Mouse (Mus musculus): ENCODE data around the gene Srgap3. TPM values are rescaled to one million over a fixed set of nuclear protein-coding genes. Genes with fewer than 3 reads are reported as not detected.

Gene Srgap3
- polyA plus RNA-seq, 1 experiment from 2014 or later, result 0.35 TPM

DNA sequence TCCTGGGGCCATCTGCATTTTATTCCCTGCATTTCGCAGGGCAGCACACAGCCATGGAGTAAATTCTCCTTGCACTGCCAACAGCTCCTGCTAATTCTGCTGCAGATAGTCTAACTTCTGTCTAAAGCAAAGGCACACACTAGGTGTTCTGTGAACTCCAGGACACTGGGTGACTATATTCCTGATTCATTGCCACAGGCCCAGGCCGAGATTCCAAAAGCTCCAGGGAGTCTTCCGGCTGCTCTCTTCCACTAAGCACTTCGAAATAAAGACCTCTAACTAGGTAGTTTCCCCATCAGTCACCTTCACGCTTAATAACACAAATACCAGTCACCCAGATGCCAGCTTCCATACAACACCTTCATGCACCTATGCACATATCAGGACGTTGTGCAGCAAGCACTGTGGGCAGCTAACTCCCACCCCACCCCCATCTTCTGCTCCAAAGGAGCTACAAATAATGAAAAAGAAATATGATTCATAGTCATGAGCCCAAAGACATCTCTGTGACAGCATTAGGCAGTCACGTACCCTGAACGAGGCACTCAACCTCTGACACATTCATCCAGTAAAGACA lies 26.4 kb downstream of the Srgap3 start:
- 87% methylated on average over 8 of the region's 8 CpGs for WGBS
- H3K4me3 ChIP-seq (ENCODE audit: low read depth, low read length), result no peak overlapping the region
- H3K4me2 ChIP-seq (replicated peaks; ENCODE audit: low read depth, low read length), result no peak overlapping the region
- H3K27ac ChIP-seq (ENCODE audit: low read length), result no peak overlapping the region
- DNase-seq (ENCODE audit: low spot score) (no peak), ATAC-seq (no peak)
- TF ChIP-seq EP300 (IDR thresholded peaks at IDR 0.05) (no peak), CTCF (IDR thresholded peaks at IDR 0.05) (no peak)
- H3K27me3 ChIP-seq (replicated peaks; ENCODE audit: insufficient read depth, low read length), result no peaks in the 10 kb centered on the region
- no peaks in the 10 kb centered on the region for H3K4me1 ChIP-seq (ENCODE audit: insufficient read depth, low read depth, low read length)
- no peaks in the 10 kb centered on the region for H3K9me3 ChIP-seq (ENCODE audit: low read length)
- H3K36me3 ChIP-seq (ENCODE audit: insufficient read depth, low read length), result no peaks in the 10 kb centered on the region
- H3K9ac ChIP-seq (replicated peaks; ENCODE audit: low read depth), result no peak overlapping the region

DNA sequence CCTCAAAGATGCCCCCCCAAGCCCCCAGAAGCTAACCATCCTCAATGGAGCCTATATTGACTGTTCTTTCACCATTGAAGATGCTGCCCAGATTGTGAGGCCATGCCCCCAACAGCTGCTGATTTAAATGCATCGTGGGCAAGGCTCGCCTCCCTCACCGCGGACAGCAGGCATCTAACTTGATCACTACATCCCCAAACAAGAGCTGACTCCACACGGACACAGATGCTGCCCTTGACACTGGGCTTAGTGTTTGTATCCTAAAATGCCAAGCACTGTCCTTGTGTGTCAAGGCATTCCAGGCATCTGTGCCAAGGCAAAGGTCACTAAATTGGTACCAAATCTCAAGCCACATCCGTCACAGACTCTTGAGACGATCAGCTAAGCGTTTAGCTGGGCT lies 29.3 kb downstream of the Srgap3 start:
- no peak overlapping the region for H3K4me2 ChIP-seq (replicated peaks; ENCODE audit: low read depth, low read length)
- DNase-seq (ENCODE audit: low spot score) (no peak), ATAC-seq (no peak)
- no peak overlapping the region for H3K27ac ChIP-seq (ENCODE audit: low read length)
- no peaks in the 10 kb centered on the region for H3K4me1 ChIP-seq (ENCODE audit: insufficient read depth, low read depth, low read length)
- H3K27me3 ChIP-seq (replicated peaks; ENCODE audit: insufficient read depth, low read length), result no peaks in the 10 kb centered on the region
- H3K9me3 ChIP-seq (ENCODE audit: low read length), result no peaks in the 10 kb centered on the region
- no peak overlapping the region for H3K4me3 ChIP-seq (ENCODE audit: low read depth, low read length)
- no peaks in the 10 kb centered on the region for H3K36me3 ChIP-seq (ENCODE audit: insufficient read depth, low read length)
- 88% methylated on average over 8 of the region's 8 CpGs for WGBS
- no peak overlapping the region for H3K9ac ChIP-seq (replicated peaks; ENCODE audit: low read depth)
- TF ChIP-seq EP300 (IDR thresholded peaks at IDR 0.05) (no peak), CTCF (IDR thresholded peaks at IDR 0.05) (no peak)

DNA sequence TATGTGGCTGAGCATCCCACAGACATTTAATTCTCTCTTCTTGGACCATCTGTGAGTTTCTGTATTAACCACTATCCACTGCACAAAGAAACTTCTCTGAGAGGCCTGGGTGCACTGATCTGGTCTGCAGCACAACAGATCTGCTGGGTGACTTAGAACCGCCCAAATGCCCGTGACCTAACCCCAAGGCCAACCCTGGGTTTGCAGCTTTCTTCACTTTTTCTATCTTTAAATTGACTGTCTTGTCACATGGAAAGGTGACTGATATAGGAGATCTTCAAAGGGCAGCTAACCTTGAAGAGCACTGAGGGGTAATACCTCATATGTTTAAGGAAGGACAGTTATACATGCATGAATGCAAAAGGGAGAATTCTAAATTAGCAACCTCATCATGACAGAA lies 30.8 kb downstream of the Srgap3 start:
- H3K4me3 ChIP-seq (ENCODE audit: low read depth, low read length), result no peak overlapping the region
- H3K4me1 ChIP-seq (ENCODE audit: insufficient read depth, low read depth, low read length), result no peaks in the 10 kb centered on the region
- no peak overlapping the region for H3K4me2 ChIP-seq (replicated peaks; ENCODE audit: low read depth, low read length)
- ATAC-seq (no peak), DNase-seq (ENCODE audit: low spot score) (no peak)
- H3K27ac ChIP-seq (ENCODE audit: low read length), result no peak overlapping the region
- H3K9ac ChIP-seq (replicated peaks; ENCODE audit: low read depth), result no peak overlapping the region
- WGBS, result 96% methylated on average over 2 of the region's 2 CpGs
- TF ChIP-seq EP300 (IDR thresholded peaks at IDR 0.05) (no peak), CTCF (IDR thresholded peaks at IDR 0.05) (no peak)
- H3K27me3 ChIP-seq (replicated peaks; ENCODE audit: insufficient read depth, low read length), result no peaks in the 10 kb centered on the region
- H3K9me3 ChIP-seq (ENCODE audit: low read length), result no peaks in the 10 kb centered on the region
- H3K36me3 ChIP-seq (ENCODE audit: insufficient read depth, low read length), result no peaks in the 10 kb centered on the region

DNA sequence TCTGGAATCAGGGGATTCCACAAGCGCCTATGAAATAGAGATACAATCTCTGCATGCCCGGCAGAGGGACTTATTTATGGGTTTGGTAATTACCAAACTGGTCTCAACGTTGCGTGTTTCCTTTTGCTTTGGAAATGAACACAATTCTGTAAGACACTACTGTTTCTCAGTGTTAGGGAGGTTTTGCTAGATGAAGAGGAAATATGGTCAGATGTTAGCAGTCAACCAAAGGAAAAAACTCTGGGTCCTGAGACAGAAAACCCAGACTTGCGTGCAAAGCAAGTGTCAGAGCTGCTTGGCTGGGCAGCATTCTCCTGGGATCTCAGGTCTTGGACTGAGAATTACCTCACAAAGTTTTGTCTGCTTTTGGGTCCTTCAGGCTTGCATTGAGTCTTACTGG lies 34.5 kb downstream of the Srgap3 start:
- H3K9ac ChIP-seq (replicated peaks; ENCODE audit: low read depth), result no peak overlapping the region
- H3K27ac ChIP-seq (ENCODE audit: low read length), result no peak overlapping the region
- no peaks in the 10 kb centered on the region for H3K9me3 ChIP-seq (ENCODE audit: low read length)
- no peaks in the 10 kb centered on the region for H3K27me3 ChIP-seq (replicated peaks; ENCODE audit: insufficient read depth, low read length)
- 82% methylated on average over 5 of the region's 5 CpGs for WGBS
- DNase-seq (ENCODE audit: low spot score) (no peak), ATAC-seq (no peak)
- H3K4me3 ChIP-seq (ENCODE audit: low read depth, low read length), result no peak overlapping the region
- TF ChIP-seq EP300 (IDR thresholded peaks at IDR 0.05), result no peak
- H3K4me2 ChIP-seq (replicated peaks; ENCODE audit: low read depth, low read length), result no peak overlapping the region
- no peaks in the 10 kb centered on the region for H3K4me1 ChIP-seq (ENCODE audit: insufficient read depth, low read depth, low read length)
- H3K36me3 ChIP-seq (ENCODE audit: insufficient read depth, low read length), result no peaks in the 10 kb centered on the region

DNA sequence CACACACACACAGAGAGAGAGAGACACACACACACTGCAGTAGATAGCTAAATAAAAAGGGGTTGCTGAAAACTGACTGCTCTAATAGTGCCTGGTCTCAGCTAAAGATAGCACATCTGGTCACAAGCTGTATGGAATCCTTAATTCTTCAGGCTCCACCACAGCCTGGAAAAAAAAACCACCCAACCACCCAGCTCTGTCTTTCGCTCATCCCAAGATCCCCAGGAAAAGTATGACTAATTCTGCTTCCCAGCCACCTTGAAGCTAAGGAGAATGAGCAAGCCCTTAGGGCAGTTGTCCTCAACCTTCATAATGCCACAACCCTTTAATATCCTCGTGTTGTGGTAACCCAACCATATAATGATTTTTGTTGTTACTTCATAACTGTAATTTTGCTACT lies 37.4 kb downstream of the Srgap3 start:
- DNase-seq (ENCODE audit: low spot score), result no peak
- TF ChIP-seq EP300 (IDR thresholded peaks at IDR 0.05) (no peak), CTCF (IDR thresholded peaks at IDR 0.05) (no peak)

DNA sequence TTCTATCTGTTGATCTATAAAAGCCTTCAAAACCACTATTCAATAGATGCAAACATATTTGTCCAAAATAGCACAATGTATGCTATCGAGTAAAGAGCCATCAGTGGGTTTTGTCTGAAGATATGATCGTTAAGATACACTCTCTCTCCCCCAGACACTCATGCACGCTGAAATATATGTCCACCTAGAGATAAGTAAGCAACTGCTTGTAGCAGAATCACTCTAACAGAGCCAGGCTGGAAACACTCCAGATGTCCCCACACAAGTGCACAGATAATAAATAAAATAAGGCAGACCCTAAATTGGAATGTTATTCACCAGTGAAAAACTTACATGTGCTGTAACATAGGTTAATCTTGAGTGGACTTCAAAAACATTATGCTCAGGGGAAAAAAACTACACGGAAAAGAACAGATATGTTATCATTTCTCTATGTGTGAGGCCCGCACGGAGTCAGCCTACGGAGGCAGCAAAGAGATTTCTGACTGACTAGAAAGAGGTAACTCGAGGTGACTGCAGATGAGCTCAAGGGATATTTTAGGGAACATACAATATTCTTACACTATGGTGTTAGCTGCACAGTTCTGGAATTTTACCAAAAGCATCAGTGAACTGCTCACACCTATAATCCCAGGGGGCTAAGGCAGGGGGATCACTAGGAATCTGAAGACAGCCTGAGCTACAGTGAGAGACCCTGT lies 39.0 kb downstream of the Srgap3 start:
- H3K36me3 ChIP-seq (ENCODE audit: insufficient read depth, low read length), result no peaks in the 10 kb centered on the region
- H3K4me3 ChIP-seq (ENCODE audit: low read depth, low read length), result no peak overlapping the region
- H3K4me1 ChIP-seq (ENCODE audit: insufficient read depth, low read depth, low read length), result no peaks in the 10 kb centered on the region
- H3K9me3 ChIP-seq (ENCODE audit: low read length), result no peaks in the 10 kb centered on the region
- no peak overlapping the region for H3K4me2 ChIP-seq (replicated peaks; ENCODE audit: low read depth, low read length)
- no peak overlapping the region for H3K9ac ChIP-seq (replicated peaks; ENCODE audit: low read depth)
- TF ChIP-seq CTCF (IDR thresholded peaks at IDR 0.05) (no peak), EP300 (IDR thresholded peaks at IDR 0.05) (no peak)
- no peaks in the 10 kb centered on the region for H3K27me3 ChIP-seq (replicated peaks; ENCODE audit: insufficient read depth, low read length)
- DNase-seq (ENCODE audit: low spot score) (no peak), ATAC-seq (no peak)
- no peak overlapping the region for H3K27ac ChIP-seq (ENCODE audit: low read length)
- WGBS, result 64% methylated on average over 8 of the region's 8 CpGs

More for the DNA sequence above, 37.4 kb downstream of the Srgap3 start:
- H3K4me1 ChIP-seq (ENCODE audit: insufficient read depth, low read depth, low read length), result no peaks in the 10 kb centered on the region
- no peaks in the 10 kb centered on the region for H3K27me3 ChIP-seq (replicated peaks; ENCODE audit: insufficient read depth, low read length)
- 76% methylated on average over 2 of the region's 2 CpGs for WGBS
- H3K4me3 ChIP-seq (ENCODE audit: low read depth, low read length), result no peak overlapping the region
- H3K9me3 ChIP-seq (ENCODE audit: low read length), result no peaks in the 10 kb centered on the region
- ATAC-seq, result no peak
- no peak overlapping the region for H3K4me2 ChIP-seq (replicated peaks; ENCODE audit: low read depth, low read length)
- no peak overlapping the region for H3K9ac ChIP-seq (replicated peaks; ENCODE audit: low read depth)
- no peaks in the 10 kb centered on the region for H3K36me3 ChIP-seq (ENCODE audit: insufficient read depth, low read length)
- no peak overlapping the region for H3K27ac ChIP-seq (ENCODE audit: low read length)

Data from lung, postnatal 0 days (tissue).